Mouse (Mus musculus) CD4-positive helper T cell, adult 2 months (primary cell): ENCODE measurements around the gene Hils1.
"Not testable (repeated sequence)": the region's sequence is repeated elsewhere in the genome, so short reads cannot be mapped to it uniquely, and the experiment has no call there.

Source experiments
- DNase-seq: peaks from one replicate; pipeline ENCODE4 v3.0.0-alpha.2; 2012; ENCODE audit warnings: low read depth, missing footprints, low spot score

The Hils1 gene

GRCm38 (mm10) chr11:94955103-94955502 is 12.3 kb upstream of the Hils1 start:
- no peak for DNase-seq

- no peak for DNase-seq
Measured at GRCm38 (mm10) chr11:94957693-94958064, 9.7 kb upstream of the Hils1 start.

- DNase-seq: peak; percentile 69
Measured at GRCm38 (mm10) chr11:94958065-94958858, 9.1 kb upstream of the Hils1 start.

DNA sequence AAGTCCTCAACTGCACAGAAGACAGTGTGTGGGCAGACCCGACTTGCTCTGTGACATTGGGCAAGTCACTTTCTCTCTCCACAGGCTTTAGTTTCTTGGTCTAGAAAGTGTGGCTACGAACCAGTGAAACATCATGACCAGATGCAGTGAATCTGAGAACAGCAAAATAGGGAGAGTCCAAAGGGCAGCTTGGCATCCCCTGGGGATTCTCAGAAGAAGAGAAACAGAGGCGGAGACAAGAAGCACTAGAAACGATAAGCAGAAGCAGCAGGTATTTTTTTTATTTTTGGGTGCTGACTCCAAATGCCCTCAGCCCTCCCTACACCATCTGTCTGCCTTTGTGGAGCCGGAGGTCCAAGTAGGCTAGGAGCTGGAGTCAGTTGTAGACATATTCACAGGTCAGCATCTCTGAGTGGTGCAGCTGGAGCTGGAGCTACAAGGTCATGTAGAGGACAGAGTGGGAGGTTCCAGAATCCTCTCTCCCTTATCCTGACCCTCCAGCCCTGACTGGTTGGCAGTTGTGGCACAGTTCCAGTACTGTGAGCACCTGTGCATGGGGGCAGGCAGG is 4.8 kb upstream of the Hils1 start:
- DNase-seq: no peak

GRCm38 (mm10) chr11:94968187-94968586 is 794 bp downstream of the Hils1 start:
- no peak for DNase-seq

DNA sequence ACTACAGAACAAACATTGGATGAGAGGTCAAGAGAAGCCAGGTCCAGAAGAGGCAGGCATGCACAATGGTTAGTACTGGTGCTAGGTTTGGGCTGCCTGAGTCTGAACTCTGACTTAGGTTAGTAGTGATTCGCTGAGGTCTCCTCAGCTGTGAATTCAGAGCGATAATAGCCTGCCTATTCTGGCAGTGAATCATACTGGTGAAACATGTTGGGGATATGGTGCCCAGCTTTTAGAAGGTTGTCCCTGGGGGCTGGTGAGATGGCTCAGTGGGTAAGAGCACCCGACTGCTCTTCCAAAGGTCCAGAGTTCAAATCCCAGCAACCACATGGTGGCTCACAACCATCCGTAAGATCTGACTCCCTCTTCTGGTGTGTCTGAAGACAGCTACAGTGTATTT is 2.3 kb downstream of the Hils1 start:
- not testable (repeated sequence) for DNase-seq

DNA sequence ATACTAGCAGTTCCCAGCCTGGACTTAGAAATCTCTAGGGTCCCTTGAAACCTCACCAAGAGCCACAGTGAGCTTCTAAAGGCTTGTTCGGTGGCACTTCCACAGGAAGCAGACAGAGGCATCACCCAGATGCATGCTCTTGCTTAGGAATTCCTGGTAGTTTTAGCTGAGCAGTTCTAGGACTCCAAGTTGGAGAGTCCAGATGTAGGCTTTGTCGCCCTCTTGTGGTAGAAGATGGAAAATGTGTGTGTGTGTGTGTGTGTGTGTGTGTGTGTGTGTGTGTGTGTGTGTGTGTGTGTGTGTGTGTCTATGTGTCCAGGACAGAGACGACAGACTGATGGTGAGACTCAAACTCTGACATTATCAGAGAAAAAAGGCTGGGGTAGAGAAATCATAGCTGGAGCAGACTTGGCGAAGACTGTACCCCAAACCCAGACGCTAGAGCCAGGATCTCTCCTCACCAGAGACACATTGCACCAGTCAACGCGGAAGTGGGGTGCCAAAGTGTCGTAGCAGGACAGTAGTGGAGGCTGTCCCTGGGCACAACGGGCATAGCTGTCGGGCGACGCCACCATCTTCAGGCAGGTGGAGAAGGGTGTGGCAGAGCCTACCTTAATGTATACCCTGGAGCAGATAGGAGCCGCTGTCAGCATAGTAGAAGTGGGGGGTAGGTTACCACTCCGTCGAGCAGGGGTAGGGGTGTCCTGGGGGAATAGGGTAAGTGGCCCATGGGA is 3.0 kb downstream of the Hils1 start:
- DNase-seq: peak; percentile 60

DNA sequence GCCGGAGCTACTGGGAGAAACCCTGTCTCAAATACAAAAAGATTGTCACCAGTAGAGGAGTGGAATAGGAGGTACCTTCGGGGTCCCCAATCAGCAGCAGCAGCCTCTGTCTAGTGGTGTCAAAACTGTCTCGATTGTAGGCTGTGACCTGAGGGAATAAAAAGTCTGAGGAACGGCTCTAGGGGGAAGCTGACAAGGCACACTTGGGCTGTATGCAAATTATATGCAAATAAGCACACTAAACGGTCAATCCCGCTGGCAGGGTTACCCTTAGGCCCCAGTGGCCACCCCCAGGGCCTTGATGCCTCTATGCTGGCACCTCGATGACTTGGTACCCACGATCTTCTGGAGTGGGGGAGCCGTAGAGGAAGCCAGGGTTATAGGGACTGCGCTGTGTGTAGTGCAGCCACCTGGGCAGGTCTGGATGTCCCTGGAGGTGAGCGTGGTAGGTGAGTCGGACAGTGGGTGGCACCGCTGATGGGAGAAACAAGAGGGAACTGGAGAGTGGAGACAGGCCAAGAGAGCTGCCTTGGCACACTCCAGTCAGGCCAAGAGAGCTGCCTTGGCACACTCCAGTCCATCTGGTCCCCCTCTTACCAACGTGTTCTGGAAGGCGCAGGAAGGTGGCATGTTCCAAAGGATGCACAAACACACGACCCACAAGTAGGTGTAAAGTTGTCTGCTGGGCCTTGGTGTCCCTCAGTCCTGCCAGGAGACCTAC is 4.7 kb downstream of the Hils1 start:
- no peak for DNase-seq

- no peak for DNase-seq
Measured at GRCm38 (mm10) chr11:94972887-94973286, 5.5 kb downstream of the Hils1 start.

DNA sequence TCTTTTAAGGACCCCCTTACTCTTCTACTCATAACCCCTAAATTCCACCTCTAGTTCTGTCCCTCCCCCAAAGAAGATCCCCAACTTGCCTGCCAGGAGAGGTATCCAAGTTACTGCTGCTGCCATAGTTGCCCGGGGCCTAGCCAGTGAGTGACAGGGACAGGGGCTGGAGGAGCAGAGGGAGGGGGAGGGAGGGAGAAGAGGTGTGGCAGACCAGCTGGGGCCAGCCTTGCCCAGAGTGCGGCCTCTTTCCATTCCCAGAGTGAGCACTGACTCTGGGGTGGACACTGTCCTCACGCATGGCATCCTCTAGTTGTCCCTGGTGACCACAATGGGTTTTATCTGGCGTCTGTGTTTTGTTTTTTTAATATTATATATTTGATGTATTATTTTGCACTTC is 5.9 kb downstream of the Hils1 start:
- DNase-seq: no peak

- no peak for DNase-seq
Measured at GRCm38 (mm10) chr11:94974951-94975350, 7.6 kb downstream of the Hils1 start.

DNA sequence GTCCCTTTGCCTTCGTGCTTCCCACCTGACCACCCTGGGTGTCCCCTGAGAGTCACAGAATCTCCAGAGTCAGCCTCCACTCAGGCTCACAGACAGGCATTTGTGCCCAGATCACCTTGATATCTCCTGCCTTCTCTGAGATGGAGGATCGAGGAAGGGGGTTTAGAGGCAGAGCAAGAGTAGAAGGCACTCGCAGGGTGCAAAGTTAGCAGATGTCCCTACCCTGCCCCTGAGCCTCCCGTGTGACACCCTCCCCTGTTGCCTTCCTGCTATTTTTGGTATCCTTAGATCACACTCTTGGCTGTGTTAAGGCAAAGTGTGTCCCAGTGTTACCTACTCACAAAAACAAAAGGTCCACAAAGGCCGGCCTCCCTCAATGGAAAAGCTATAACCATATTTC is 8.8 kb downstream of the Hils1 start, which contains the start of gene Sgca:
Gene Sgca (minus strand): TSS at position 129 of the 400 bp plus-strand sequence.
- no peak for DNase-seq

- no peak for DNase-seq
Measured at GRCm38 (mm10) chr11:94978178-94978915, 11.0 kb downstream of the Hils1 start.

GRCm38 (mm10) chr11:94978947-94979346 is 11.6 kb downstream of the Hils1 start:
- peak; percentile 92 for DNase-seq

- no peak for DNase-seq
Measured at GRCm38 (mm10) chr11:94979462-94980179, 12.2 kb downstream of the Hils1 start.

- no peak for DNase-seq
Measured at GRCm38 (mm10) chr11:94985140-94985539, 17.7 kb downstream of the Hils1 start.

DNA sequence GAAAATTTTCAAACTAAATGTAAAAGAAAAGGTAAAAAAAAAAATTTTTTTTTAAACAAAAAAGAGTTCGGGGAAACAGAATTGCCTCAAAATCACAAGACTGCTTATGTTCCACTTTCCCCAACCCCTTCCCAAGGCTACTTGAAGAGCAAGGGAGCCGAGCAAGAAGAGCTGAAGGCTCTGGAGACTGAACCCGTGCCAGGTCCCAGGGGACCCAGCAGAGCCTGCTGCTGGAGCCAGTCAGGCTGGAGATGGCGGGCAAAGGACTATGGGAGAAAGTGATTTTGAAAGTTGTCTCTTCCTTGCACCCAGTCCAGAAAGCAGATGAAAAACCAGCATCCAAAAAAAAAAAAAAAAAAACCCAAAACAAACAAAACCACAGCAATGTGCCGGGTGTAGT is 18.4 kb downstream of the Hils1 start:
- DNase-seq: no peak

GRCm38 (mm10) chr11:94986435-94986834 is 19.0 kb downstream of the Hils1 start:
- DNase-seq: no peak

DNA sequence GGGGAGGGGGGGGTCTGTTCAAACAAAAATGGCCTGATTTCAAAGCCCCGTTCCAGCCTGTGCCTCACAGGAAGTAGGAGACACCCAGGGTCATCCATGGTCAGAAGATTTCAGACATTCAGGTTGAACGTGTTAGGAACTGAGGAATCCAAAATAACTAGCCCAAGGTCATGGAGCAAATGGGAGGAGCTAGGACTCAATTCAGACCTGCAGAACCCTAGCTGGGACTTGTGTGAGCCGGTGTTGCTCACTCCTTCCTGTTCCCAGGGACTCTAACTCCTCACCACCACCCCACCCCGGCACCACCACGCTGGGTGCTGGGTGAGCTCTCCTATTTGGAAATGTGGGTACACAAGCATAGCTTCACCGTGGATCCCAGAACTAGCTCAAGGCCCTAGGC is 19.9 kb downstream of the Hils1 start:
- DNase-seq: no peak

DNA sequence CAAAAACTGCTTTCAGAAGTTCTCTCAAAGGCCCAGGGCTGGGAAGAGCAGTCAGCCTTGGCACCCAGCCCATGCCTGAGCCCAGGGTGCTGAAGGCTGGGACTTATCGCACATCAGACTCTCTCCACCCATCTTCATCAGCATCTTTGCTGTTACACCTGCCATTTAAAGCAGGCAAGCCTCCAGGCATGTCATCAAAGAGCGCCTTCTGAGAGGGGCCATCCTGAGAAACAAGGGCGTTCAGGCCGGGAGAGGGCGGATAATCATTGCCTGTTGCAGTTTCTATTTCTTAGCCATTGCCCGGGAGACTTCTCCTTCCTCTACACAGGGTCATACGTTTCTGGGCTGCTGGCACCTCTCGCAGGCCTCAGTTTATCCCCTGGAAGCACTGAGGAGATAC is 20.5 kb downstream of the Hils1 start:
- DNase-seq: no peak
